Mouse (Mus musculus): Measurements from ENCODE around the gene Cd3e.

DNA sequence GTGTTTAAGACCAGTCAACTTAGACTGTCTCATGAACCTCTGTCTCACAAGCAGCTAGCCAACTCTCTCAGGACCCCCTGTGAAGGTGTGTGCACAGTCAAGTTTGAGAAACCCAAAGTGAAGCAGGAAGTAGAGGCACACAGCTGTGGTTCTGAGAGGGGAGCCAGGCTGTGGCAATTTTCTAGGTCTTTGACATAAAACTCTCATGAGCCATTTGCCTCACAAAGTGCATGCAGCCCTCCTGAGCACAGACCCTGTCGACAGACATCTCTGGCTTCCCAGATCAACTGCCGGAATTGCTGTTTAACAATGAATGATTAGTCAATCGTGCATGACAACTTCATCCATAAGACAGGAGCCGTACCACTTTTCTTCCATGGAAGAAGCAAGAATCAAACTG, 1.1 kb downstream of the Cd3e start:
- TF ChIP-seq GATA1 (IDR thresholded peaks at IDR 0.05; ENCODE audit: low read length) (no peak), TAL1 (IDR thresholded peaks at IDR 0.05; ENCODE audit: low read length) (no peak)
